Mouse (Mus musculus): ENCODE data around the gene Tubb4b. TPM values are rescaled to one million over a fixed set of nuclear protein-coding genes. Genes with fewer than 3 reads are reported as not detected.

The Tubb4b gene
- total and polyA plus RNA-seq, 2 experiments from 2014 or later = 244 to 665 TPM

- Histone ChIP-seq H3K36me3 (replicated peaks; ENCODE audit: control insufficient read depth, insufficient read depth, low read length) (peaks cover 8% of the 10 kb centered on the region; the same call in 1 of the 2 replicates), H3K27ac (ENCODE audit: low read depth) (no peak overlapping the region; the same call in 1 of the 2 replicates), H3K4me2 (ENCODE audit: low read depth, low read length) (peak overlapping the region; percentile 63; the same call in 1 of the 2 replicates), H3K9me3 (replicated peaks; ENCODE audit: control insufficient read depth, low read length) (no peaks in the 10 kb centered on the region), H3K27me3 (ENCODE audit: control insufficient read depth, insufficient read depth, low read length) (peaks cover 5% of the 10 kb centered on the region; the same call in 1 of the 2 replicates), H3K4me1 (ENCODE audit: control insufficient read depth, insufficient read depth) (no peaks in the 10 kb centered on the region), H3K9ac (replicated peaks; ENCODE audit: low read depth, low read length) (no peak overlapping the region), H3K4me3 (ENCODE audit: low read depth, low read length) (peak overlapping the region; percentile 42; the same call in 1 of the 2 replicates)
- no peak for TF ChIP-seq EP300 (IDR thresholded peaks at IDR 0.05; ENCODE audit: low read depth)
- no peak for TF ChIP-seq CTCF (IDR thresholded peaks at IDR 0.05; ENCODE audit: low read depth)
- no peak for DNase-seq (ENCODE audit: low spot score)
- WGBS = 74% methylated on average over 17 of the region's 17 CpGs
- no peak for ATAC-seq (ENCODE audit: insufficient read depth, low read depth)
These were observed 29.9 kb downstream of the Tubb4b start for GRCm38 (mm10) chr2:25194486-25195171.

GRCm38 (mm10) chr2:25194006-25194405 lies 30.5 kb downstream of the Tubb4b start:
- Histone ChIP-seq H3K4me1 (ENCODE audit: control insufficient read depth, insufficient read depth) (no peaks in the 10 kb centered on the region), H3K36me3 (replicated peaks; ENCODE audit: control insufficient read depth, insufficient read depth, low read length) (0 out of 2 replicates have a peak, but pooled peaks cover 1% of the 10 kb centered on the region), H3K27ac (ENCODE audit: low read depth) (peak overlapping the region; percentile 46; the same call in 1 of the 2 replicates), H3K9me3 (replicated peaks; ENCODE audit: control insufficient read depth, low read length) (no peaks in the 10 kb centered on the region), H3K4me2 (ENCODE audit: low read depth, low read length) (peak overlapping the region; percentile 63; the same call in 1 of the 2 replicates), H3K4me3 (ENCODE audit: low read depth, low read length) (no peak overlapping the region), H3K9ac (replicated peaks; ENCODE audit: low read depth, low read length) (no peak overlapping the region), H3K27me3 (ENCODE audit: control insufficient read depth, insufficient read depth, low read length) (peaks cover 5% of the 10 kb centered on the region; the same call in 1 of the 2 replicates)
- TF ChIP-seq EP300 (IDR thresholded peaks at IDR 0.05; ENCODE audit: low read depth) = no peak
- TF ChIP-seq CTCF (IDR thresholded peaks at IDR 0.05; ENCODE audit: low read depth) = no peak
- DNase-seq (ENCODE audit: low spot score) = no peak
- no peak for ATAC-seq (ENCODE audit: insufficient read depth, low read depth)
- WGBS = 51% methylated on average over 5 of the region's 5 CpGs

GRCm38 (mm10) chr2:25193330-25193770 lies 31.2 kb downstream of the Tubb4b start:
- ATAC-seq (ENCODE audit: insufficient read depth, low read depth) = peak; percentile 71
- 2% methylated on average over 6 of the region's 6 CpGs for WGBS
- DNase-seq (ENCODE audit: low spot score) = peak; percentile 87
- Histone ChIP-seq H3K9me3 (replicated peaks; ENCODE audit: control insufficient read depth, low read length) (no peaks in the 10 kb centered on the region), H3K4me2 (ENCODE audit: low read depth, low read length) (peak overlapping the region; percentile 30), H3K4me1 (ENCODE audit: control insufficient read depth, insufficient read depth) (no peaks in the 10 kb centered on the region), H3K36me3 (replicated peaks; ENCODE audit: control insufficient read depth, insufficient read depth, low read length) (no peaks in the 10 kb centered on the region), H3K4me3 (ENCODE audit: low read depth, low read length) (no peak overlapping the region), H3K27ac (ENCODE audit: low read depth) (peak overlapping the region; percentile 46; the same call in 1 of the 2 replicates), H3K9ac (replicated peaks; ENCODE audit: low read depth, low read length) (no peak overlapping the region), H3K27me3 (ENCODE audit: control insufficient read depth, insufficient read depth, low read length) (peaks cover 5% of the 10 kb centered on the region; the same call in 1 of the 2 replicates)
- TF ChIP-seq EP300 (IDR thresholded peaks at IDR 0.05; ENCODE audit: low read depth) = no peak
- peak; percentile 95 for TF ChIP-seq CTCF (IDR thresholded peaks at IDR 0.05; ENCODE audit: low read depth)

GRCm38 (mm10) chr2:25187841-25188240 lies 36.7 kb downstream of the Tubb4b start:
- no peak overlapping the region for H3K27ac ChIP-seq (ENCODE audit: low read depth)
- WGBS = 82% methylated on average over 6 of the region's 6 CpGs
- H3K9ac ChIP-seq (replicated peaks; ENCODE audit: low read depth, low read length) = no peak overlapping the region
- H3K36me3 ChIP-seq (replicated peaks; ENCODE audit: control insufficient read depth, insufficient read depth, low read length) = no peaks in the 10 kb centered on the region
- no peak for ATAC-seq (ENCODE audit: insufficient read depth, low read depth)
- peaks cover 8% of the 10 kb centered on the region for H3K4me1 ChIP-seq (ENCODE audit: control insufficient read depth, insufficient read depth)
- no peak overlapping the region for H3K4me2 ChIP-seq (ENCODE audit: low read depth, low read length)
- H3K9me3 ChIP-seq (replicated peaks; ENCODE audit: control insufficient read depth, low read length) = no peaks in the 10 kb centered on the region
- H3K27me3 ChIP-seq (ENCODE audit: control insufficient read depth, insufficient read depth, low read length) = no peaks in the 10 kb centered on the region
- no peak for TF ChIP-seq CTCF (IDR thresholded peaks at IDR 0.05; ENCODE audit: low read depth)
- no peak for DNase-seq (ENCODE audit: low spot score)
- no peak overlapping the region for H3K4me3 ChIP-seq (ENCODE audit: low read depth, low read length)

GRCm38 (mm10) chr2:25186575-25186930 lies 37.9 kb downstream of the Tubb4b start:
- H3K9ac ChIP-seq (replicated peaks; ENCODE audit: low read depth, low read length) = no peak overlapping the region
- H3K36me3 ChIP-seq (replicated peaks; ENCODE audit: control insufficient read depth, insufficient read depth, low read length) = no peaks in the 10 kb centered on the region
- DNase-seq (ENCODE audit: low spot score) (no peak), ATAC-seq (ENCODE audit: insufficient read depth, low read depth) (no peak)
- no peaks in the 10 kb centered on the region for H3K9me3 ChIP-seq (replicated peaks; ENCODE audit: control insufficient read depth, low read length)
- no peak for TF ChIP-seq EP300 (IDR thresholded peaks at IDR 0.05; ENCODE audit: low read depth)
- no peak for TF ChIP-seq CTCF (IDR thresholded peaks at IDR 0.05; ENCODE audit: low read depth)
- no peak overlapping the region for H3K27ac ChIP-seq (ENCODE audit: low read depth)
- H3K27me3 ChIP-seq (ENCODE audit: control insufficient read depth, insufficient read depth, low read length) = no peaks in the 10 kb centered on the region
- peaks cover 8% of the 10 kb centered on the region for H3K4me1 ChIP-seq (ENCODE audit: control insufficient read depth, insufficient read depth)
- no peak overlapping the region; the same call in 1 of the 2 replicates for H3K4me3 ChIP-seq (ENCODE audit: low read depth, low read length)
- WGBS = 40% methylated on average over 5 of the region's 5 CpGs
- H3K4me2 ChIP-seq (ENCODE audit: low read depth, low read length) = peak overlapping the region; percentile 76

Data from heart, postnatal 0 days (tissue).